Mouse (Mus musculus) midbrain, embryonic 14.5 days (tissue): Measurements from ENCODE around the gene Slc39a11. TPM values are rescaled to one million over a fixed set of nuclear protein-coding genes. Genes with fewer than 3 reads are reported as not detected.

Experiments used
- ATAC-seq: fragments of 200-750 bp; cut with Nextera tagmentation; 2 replicates; pipeline ENCODE4 v1.8.0; 2017; ENCODE audit warnings: moderate number of reproducible peaks, moderate library complexity; ENCODE audit not compliant: low FRiP score, low TSS enrichment
- DNase-seq: peaks from one replicate; pipeline ENCODE4 v3.0.0-alpha.2; 2015
- H3K27ac ChIP-seq: fragments of 300-500 bp; sonication (generic); replicated peaks from 2 replicates; pipeline ENCODE4 v1.5.1; 2014; ENCODE audit warnings: mild to moderate bottlenecking, low read depth, low read length, moderate library complexity
- H3K27me3 ChIP-seq: fragments of 300-500 bp; sonication (generic); 2 replicates; pipeline ENCODE4 v1.6.1; 2014; ENCODE audit warnings: low read length, control low read depth, mixed read lengths; ENCODE audit not compliant: control insufficient read depth, insufficient read depth
- H3K36me3 ChIP-seq: fragments of 300-500 bp; sonication (generic); 2 replicates; pipeline ENCODE4 v1.6.1; 2014; ENCODE audit warnings: low read length, control low read depth; ENCODE audit not compliant: control insufficient read depth, insufficient read depth
- H3K4me1 ChIP-seq: fragments of 300-500 bp; sonication (generic); 2 replicates; pipeline ENCODE4 v1.6.1; 2014; ENCODE audit warnings: mild to moderate bottlenecking, antibody characterized with exemption, low read length, control low read depth; ENCODE audit not compliant: control insufficient read depth, insufficient read depth
- H3K4me2 ChIP-seq: fragments of 300-500 bp; sonication (generic); 2 replicates; pipeline ENCODE4 v1.6.1; 2014; ENCODE audit warnings: mild to moderate bottlenecking, low read length, moderate library complexity
- H3K4me3 ChIP-seq: fragments of 300-500 bp; sonication (generic); replicated peaks from 2 replicates; pipeline ENCODE4 v1.5.1; 2014; ENCODE audit warnings: low read depth, low read length
- H3K9ac ChIP-seq: fragments of 300-500 bp; sonication (generic); replicated peaks from 2 replicates; pipeline ENCODE4 v1.6.1; 2014; ENCODE audit warnings: mild to moderate bottlenecking, low read length, moderate library complexity
- H3K9me3 ChIP-seq: fragments of 300-500 bp; sonication (generic); 2 replicates; pipeline ENCODE4 v1.6.1; 2016; ENCODE audit warnings: low read length, control low read depth, mixed read lengths; ENCODE audit not compliant: control insufficient read depth
- WGBS: fragments of 180-500 bp; shearing (Covaris S2); extraction: QIAGEN DNeasy Blood & Tissue Kit; methylation state at CpG from one replicate; pipeline ENCODE4 v1.1.7; 2014; 5-methylcytosine and 5-hydroxymethylcytosine counted together
- polyA plus RNA-seq: library from polyadenylated mRNA; unstranded; fragments of >200 nt; fragmentation: Nextera tagmentation; extraction: Ambion mirVana; gene quantifications from 2 replicates; pipeline ENCODE4 v1.2.1, GENCODE M21; 2014

The Slc39a11 gene
- polyA plus RNA-seq, 1 experiment from 2014 or later: 31.1 TPM

DNA sequence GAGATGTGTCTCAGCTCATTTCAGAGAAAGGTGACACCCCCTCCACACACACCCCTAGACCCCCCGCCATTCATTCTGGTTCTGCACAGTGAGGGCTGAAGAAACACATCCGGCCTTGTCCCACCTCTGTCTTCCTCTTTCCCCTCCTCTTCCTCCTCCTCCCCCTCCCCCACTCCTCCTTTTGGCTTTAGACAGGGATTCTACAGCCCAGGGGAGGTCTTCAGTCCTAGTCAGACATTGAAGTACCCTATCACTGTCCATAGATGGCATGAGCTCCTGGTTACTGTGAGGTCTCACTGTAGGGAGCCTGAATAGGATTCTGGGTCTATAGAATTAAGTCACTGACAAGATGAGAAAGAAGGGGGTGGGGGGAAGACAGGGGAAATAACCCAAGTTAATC lies 28.9 kb downstream of the Slc39a11 start:
- ATAC-seq (no peak), DNase-seq (no peak)
- 44% methylated on average over 2 of the region's 2 CpGs for WGBS
- Histone ChIP-seq H3K4me2 (peak overlapping the region; percentile 97), H3K27me3 (peaks cover 18% of the 10 kb centered on the region; the same call in 1 of the 2 replicates), H3K9ac (no peak overlapping the region), H3K4me3 (peak overlapping the region; percentile 44; the same call in 1 of the 2 replicates), H3K9me3 (no peaks in the 10 kb centered on the region), H3K4me1 (peaks cover 18% of the 10 kb centered on the region), H3K27ac (no peak overlapping the region), H3K36me3 (peaks cover 4% of the 10 kb centered on the region)

DNA sequence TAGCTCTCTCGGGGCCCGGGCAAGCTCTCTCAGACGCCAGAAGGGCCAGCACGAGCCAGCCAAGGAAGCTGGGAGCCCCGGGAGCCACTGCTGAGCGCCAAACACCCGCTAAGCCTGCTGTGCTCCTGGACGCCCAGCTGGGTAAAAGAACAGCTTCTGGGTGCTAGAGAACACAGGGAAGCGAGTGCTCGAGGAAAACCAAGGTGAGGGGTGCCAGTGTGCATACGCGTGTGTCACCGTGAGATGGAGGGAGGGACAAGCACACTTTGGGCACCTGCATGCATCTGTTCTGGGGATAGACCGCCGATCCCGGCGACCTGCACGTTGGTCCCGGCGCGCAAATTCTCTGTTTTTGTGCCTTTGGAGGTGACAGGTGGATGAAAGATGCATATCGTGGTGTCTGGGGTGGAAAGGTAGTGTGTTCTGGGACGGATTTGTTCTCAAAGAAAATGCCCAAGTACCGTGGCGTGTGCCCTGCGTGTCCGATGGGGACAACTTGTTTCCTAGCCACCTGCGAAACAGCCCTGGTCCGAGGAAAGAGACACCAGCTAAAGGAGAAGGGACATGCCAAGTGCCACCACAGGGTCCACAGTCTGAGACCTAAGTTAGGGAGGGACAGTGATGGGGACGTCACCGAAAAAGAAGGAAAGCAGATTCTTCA lies 30.3 kb downstream of the Slc39a11 start:
- WGBS: 1% methylated on average over 31 of the region's 31 CpGs
- Histone ChIP-seq H3K9me3 (no peaks in the 10 kb centered on the region), H3K27ac (no peak overlapping the region), H3K4me3 (peak overlapping the region; percentile 44), H3K4me2 (peak overlapping the region; percentile 97), H3K9ac (peak overlapping the region; percentile 52), H3K4me1 (peaks cover 18% of the 10 kb centered on the region), H3K27me3 (peaks cover 18% of the 10 kb centered on the region; the same call in 1 of the 2 replicates), H3K36me3 (no peaks in the 10 kb centered on the region)
- ATAC-seq (no peak), DNase-seq (no peak)

DNA sequence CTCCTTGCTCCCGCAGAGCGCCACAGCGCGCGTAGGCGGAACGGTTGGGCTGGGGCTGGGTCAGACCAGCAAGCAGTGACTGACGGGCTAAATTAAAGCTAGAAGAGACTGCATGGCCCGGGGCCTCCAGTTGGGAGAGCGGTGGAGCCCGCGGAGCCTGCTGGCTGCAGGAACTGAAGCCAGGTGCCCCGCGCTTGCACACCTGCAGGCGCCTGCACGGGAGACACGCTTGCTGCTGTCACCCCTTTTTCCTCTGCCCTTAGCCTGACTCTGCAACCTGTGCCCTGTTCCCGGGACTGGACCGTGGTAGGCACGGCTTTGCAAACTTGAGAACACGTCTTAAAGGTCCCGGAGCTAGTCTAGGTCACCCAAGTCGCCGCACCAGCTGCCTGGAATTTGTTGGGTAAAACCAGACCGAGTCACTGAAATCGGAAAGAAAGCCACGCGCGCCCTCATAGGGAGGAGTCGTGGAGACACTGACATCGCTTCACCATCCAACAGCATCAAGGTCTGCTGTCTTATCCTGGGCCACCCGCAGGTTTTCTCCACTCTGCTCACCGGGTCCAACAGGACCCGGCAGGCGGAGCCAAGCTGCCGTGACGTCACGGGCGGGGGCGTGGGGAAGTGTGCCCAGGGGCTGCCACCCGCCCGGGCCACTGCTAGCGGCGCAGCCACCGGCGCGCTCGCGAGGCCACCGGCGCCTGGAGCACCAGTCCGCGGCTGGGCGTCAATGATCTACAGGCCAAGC lies 31.0 kb downstream of the Slc39a11 start, which contains the start of gene Sstr2:
Gene Sstr2 (plus strand): TSS at position 671 of the 748 bp plus-strand sequence.
- Histone ChIP-seq H3K4me2 (peak within 1 kb of the TSS; percentile 97), H3K9ac (peak within 1 kb of the TSS; percentile 52), H3K27ac (no peak within 1 kb of the TSS), H3K4me3 (peak within 1 kb of the TSS; percentile 44), H3K36me3 (no peaks in the 10 kb centered on the region), H3K27me3 (peaks cover 18% of the 10 kb centered on the region; the same call in 1 of the 2 replicates), H3K9me3 (no peaks in the 10 kb centered on the region), H3K4me1 (peaks cover 18% of the 10 kb centered on the region)
- ATAC-seq (peak; percentile 43; the same call in 1 of the 2 replicates), DNase-seq (peak; percentile 90)
- WGBS: 1% methylated on average over 54 of the region's 54 CpGs

DNA sequence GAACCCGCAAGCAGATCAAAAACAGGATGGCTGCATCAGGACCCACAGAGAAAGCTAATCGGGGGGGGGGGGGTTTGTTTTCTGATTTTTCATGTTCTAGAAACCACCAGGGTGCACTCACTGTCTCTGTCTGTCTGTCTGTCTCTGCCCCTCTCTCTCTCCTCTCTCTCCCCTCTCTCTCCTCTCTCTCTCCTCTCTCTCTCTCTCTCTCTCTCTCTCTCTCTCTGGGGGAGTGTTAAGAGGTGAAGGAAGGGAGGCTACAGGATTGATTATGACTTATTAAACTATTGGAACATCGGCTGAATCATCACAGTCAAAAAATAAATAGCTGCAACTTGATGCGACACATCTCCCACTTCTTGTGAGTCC lies 31.6 kb downstream of the Slc39a11 start:
- peaks cover 18% of the 10 kb centered on the region; the same call in 1 of the 2 replicates for H3K27me3 ChIP-seq
- H3K4me2 ChIP-seq: peak overlapping the region; percentile 97
- 34% methylated on average over 4 of the region's 4 CpGs for WGBS
- ATAC-seq: no peak
- peak overlapping the region; percentile 52; the same call in 1 of the 2 replicates for H3K9ac ChIP-seq
- H3K27ac ChIP-seq: no peak overlapping the region
- no peak for DNase-seq
- H3K9me3 ChIP-seq: no peaks in the 10 kb centered on the region
- H3K4me3 ChIP-seq: peak overlapping the region; percentile 44
- no peaks in the 10 kb centered on the region for H3K36me3 ChIP-seq
- peaks cover 18% of the 10 kb centered on the region for H3K4me1 ChIP-seq

DNA sequence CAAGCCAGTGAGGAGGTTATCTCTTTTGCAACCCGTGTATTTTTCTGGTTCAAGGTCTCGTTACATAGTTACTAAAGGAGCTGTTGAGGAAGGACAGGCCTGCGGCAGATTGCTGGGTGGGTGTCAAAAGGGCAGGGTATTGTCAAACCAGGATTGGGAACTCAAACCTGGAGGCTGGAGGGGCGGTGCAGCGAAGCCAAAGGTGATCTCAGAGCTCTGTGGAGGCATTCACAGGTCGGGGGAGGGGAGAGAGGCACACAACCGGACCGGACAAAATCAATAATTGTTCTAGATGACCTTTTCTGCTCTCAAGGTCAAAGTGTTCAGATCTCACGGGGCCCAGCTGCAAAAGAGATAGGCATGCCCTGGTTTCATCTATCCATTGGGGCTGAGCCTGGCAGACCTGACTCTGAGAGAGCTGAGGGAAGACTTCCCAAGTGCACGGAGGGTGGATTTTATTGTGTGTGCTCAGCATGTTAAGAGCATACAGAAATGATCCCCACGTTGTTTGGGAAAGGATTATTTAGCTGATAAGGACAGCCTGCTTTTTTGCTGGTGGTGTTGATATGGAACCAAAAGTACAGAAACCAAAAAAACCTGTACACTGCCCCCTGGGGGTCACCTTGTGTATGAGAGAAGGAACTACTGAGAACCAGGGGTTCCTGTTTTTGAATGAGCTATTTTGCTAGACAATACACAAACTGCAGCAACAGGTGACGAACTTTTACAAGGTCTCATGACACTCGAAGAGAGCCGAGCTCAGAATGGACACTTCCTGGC lies 32.6 kb downstream of the Slc39a11 start:
- 43% methylated on average over 14 of the region's 14 CpGs for WGBS
- Histone ChIP-seq H3K36me3 (no peaks in the 10 kb centered on the region), H3K27me3 (peaks cover 18% of the 10 kb centered on the region; the same call in 1 of the 2 replicates), H3K4me3 (no peak overlapping the region), H3K9ac (no peak overlapping the region), H3K9me3 (no peaks in the 10 kb centered on the region), H3K4me2 (no peak overlapping the region), H3K27ac (no peak overlapping the region), H3K4me1 (peaks cover 19% of the 10 kb centered on the region)
- ATAC-seq (no peak), DNase-seq (peak; percentile 87)

DNA sequence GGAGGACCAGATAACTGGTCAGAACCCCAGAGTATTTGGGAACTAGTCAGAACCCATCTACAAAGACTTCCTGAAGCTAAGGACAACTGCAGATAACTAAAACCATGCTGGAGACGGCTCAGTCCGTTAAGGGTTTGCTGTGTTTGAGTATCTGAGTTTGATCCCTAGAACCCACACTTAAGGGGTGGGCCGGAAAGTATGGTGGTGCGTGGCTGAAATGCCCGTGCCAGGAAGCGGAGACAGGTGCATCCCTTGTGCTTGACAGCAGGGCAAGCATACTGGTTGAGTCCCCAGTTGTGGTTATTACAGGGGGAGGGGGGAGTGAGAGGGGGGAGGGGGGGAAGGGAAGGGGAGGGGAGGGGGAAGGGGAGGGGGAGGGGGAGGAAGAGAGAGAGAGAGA lies 35.4 kb downstream of the Slc39a11 start:
- H3K9me3 ChIP-seq: no peaks in the 10 kb centered on the region
- no peak for ATAC-seq
- no peaks in the 10 kb centered on the region for H3K36me3 ChIP-seq
- H3K27ac ChIP-seq: no peak overlapping the region
- no peak overlapping the region for H3K4me2 ChIP-seq
- H3K4me3 ChIP-seq: no peak overlapping the region
- 91% methylated on average over 6 of the region's 6 CpGs for WGBS
- DNase-seq: no peak
- peaks cover 20% of the 10 kb centered on the region for H3K4me1 ChIP-seq
- H3K27me3 ChIP-seq: 0 out of 2 replicates have a peak, but pooled peaks cover 7% of the 10 kb centered on the region
- H3K9ac ChIP-seq: no peak overlapping the region

DNA sequence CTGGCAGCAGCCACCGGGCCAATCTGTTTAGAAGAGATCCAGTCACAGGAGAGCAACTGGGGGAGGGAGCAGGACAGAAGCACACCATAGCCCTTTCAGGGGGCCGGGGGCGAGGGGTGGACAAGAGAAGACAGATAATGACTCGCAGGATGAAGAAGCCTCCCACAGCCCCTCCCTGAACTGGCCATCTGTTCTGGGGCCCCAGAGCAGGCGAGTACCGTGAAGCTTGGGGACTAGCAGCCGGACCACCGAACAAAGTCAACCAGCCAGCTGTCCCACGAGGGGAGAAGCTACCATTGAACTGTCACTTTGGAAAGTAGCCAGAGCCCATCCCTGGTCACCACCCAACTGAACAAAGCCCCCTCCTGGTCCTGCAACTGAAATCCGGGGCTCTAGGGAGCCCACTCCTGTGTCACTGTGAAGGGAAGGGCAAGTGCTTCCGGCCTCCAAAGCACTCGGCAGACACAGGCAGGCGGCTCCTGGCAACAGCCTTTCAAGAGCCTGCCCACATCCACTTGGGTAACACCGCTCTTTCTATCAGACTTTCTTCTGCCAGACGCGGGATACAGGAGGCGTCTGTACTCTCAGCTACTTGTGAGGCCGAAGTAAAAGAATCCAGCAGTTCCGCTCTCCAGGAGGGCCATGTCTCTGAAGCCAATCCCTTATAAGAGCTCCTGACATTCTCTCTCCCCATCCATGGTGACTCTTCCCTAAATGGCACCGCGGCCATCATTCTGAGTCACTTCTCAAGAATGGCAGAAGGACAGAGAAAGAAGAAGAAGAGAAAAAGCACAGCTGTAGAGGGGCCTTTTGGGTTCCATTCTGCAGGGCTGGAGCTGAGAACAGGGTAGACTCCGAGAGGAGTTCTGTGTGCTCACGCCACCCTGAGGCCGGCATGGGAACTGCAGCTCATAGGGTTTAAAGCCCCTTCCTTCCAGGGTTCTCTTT lies 37.9 kb downstream of the Slc39a11 start:
- Histone ChIP-seq H3K4me1 (peaks cover 11% of the 10 kb centered on the region), H3K4me2 (peak overlapping the region; percentile 9; the same call in 1 of the 2 replicates), H3K36me3 (no peaks in the 10 kb centered on the region), H3K9me3 (no peaks in the 10 kb centered on the region), H3K9ac (no peak overlapping the region), H3K4me3 (no peak overlapping the region), H3K27me3 (no peaks in the 10 kb centered on the region), H3K27ac (peak overlapping the region; percentile 68)
- DNase-seq (peak; percentile 80), ATAC-seq (peak; percentile 62)
- 9% methylated on average over 24 of the region's 24 CpGs for WGBS
